ENCODE assay signal across 29 mouse cellular contexts in genomic region chr6:50331477-50331876, GRCm38 (mm10).
DNase-seq lines count a peak whose midpoint lies in the region; ATAC-seq and TF ChIP-seq lines count a peak whose summit lies in the region.
"Had no signal": no experiment of that assay in that cellular context is flagged by ENCODE, and none has a peak within 500 bp of the region (broad histone marks: within the 10 kb centered on the region; RNA-seq: fewer than 3 reads in every experiment).

No protein-coding gene starts in this region.

- no peaks in the 10 kb centered on the region for H3K27me3 ChIP-seq in thymus, adult 2 months (ENCODE audit: control insufficient read depth, insufficient read depth, low read length)
- H3K27me3 ChIP-seq in forebrain, embryonic 14.5 days (replicated peaks; ENCODE audit: control insufficient read depth, insufficient read depth, low read length), result no peaks in the 10 kb centered on the region
- H3K27me3 ChIP-seq: CH12.LX; embryonic facial prominence, embryonic 12.5 days; embryonic facial prominence, embryonic 15.5 days; forebrain, embryonic 15.5 days; intestine, embryonic 15.5 days; Patski had no signal

- H3K4me2 ChIP-seq in forebrain, embryonic 14.5 days (ENCODE audit: low read length), result no peak overlapping the region
- H3K4me2 ChIP-seq: embryonic facial prominence, embryonic 12.5 days; embryonic facial prominence, embryonic 15.5 days; forebrain, embryonic 15.5 days; heart, embryonic 11.5 days; hindbrain, embryonic 14.5 days; intestine, embryonic 15.5 days had no signal

- H3K4me3 ChIP-seq in thymus, adult 2 months (ENCODE audit: control insufficient read depth, insufficient read depth, low read length), result no peak overlapping the region
- no peak overlapping the region for H3K4me3 ChIP-seq in forebrain, embryonic 14.5 days (ENCODE audit: low read depth, low read length)
- H3K4me3 ChIP-seq: embryonic facial prominence, embryonic 12.5 days; embryonic facial prominence, embryonic 15.5 days; forebrain, embryonic 15.5 days; intestine, embryonic 15.5 days had no signal

- 30% methylated on average over 2 of the region's 2 CpGs for WGBS in thymus, adult 2 months
- WGBS in forebrain, embryonic 14.5 days, result 89% methylated on average over 2 of the region's 2 CpGs

- H3K4me1 ChIP-seq in thymus, adult 2 months (replicated peaks; ENCODE audit: control insufficient read depth, insufficient read depth, low read length), result peaks cover 11% of the 10 kb centered on the region; the same call in 1 of the 2 replicates
- H3K4me1 ChIP-seq in forebrain, embryonic 14.5 days (ENCODE audit: control insufficient read depth, insufficient read depth, low read length), result no peaks in the 10 kb centered on the region
- H3K4me1 ChIP-seq: embryonic facial prominence, embryonic 12.5 days; forebrain, embryonic 15.5 days had no signal

- H3K27ac ChIP-seq in thymus, adult 2 months (ENCODE audit: control insufficient read depth, insufficient read depth, low read length), result peak overlapping the region; percentile 26; the same call in 1 of the 2 replicates
- no peak overlapping the region for H3K27ac ChIP-seq in forebrain, embryonic 14.5 days (ENCODE audit: low read depth, low read length)
- H3K27ac ChIP-seq: embryonic facial prominence, embryonic 12.5 days; embryonic facial prominence, embryonic 15.5 days; forebrain, embryonic 15.5 days; hindbrain, embryonic 14.5 days; hindbrain, postnatal 0 days; intestine, embryonic 15.5 days had no signal

- no peak for TF ChIP-seq POLR2A in thymus, adult 2 months (IDR thresholded peaks at IDR 0.05; ENCODE audit: control insufficient read depth, extremely low read depth, insufficient read depth, low read length, poor library complexity)

- H3K36me3 ChIP-seq in thymus, adult 2 months (ENCODE audit: control insufficient read depth, insufficient read depth, low read length), result no peaks in the 10 kb centered on the region
- H3K36me3 ChIP-seq in forebrain, embryonic 14.5 days (ENCODE audit: control insufficient read depth, insufficient read depth, low read length), result no peaks in the 10 kb centered on the region
- H3K36me3 ChIP-seq: embryonic facial prominence, embryonic 12.5 days; embryonic facial prominence, embryonic 15.5 days; forebrain, embryonic 15.5 days; G1E; intestine, embryonic 15.5 days had no signal

- peak; percentile 21 for ATAC-seq in activated CD4-positive, CD25-positive, alpha-beta regulatory T cell, adult 4 months
- peak; percentile 32 for ATAC-seq in inflammation-experienced regulatory T-cells, adult 6 months
- no peak for ATAC-seq in forebrain, embryonic 14.5 days
- ATAC-seq: forebrain, embryonic 15.5 days; hindbrain, postnatal 0 days; intestine, embryonic 15.5 days; Patski had no signal

- no peak overlapping the region for H3K9ac ChIP-seq in forebrain, embryonic 14.5 days (ENCODE audit: low read length)
- H3K9ac ChIP-seq: embryonic facial prominence, embryonic 12.5 days; embryonic facial prominence, embryonic 15.5 days; forebrain, embryonic 15.5 days; hindbrain, embryonic 14.5 days; intestine, embryonic 15.5 days had no signal

- H3K9me3 ChIP-seq in forebrain, embryonic 14.5 days (replicated peaks; ENCODE audit: control insufficient read depth, low read length), result no peaks in the 10 kb centered on the region
- H3K9me3 ChIP-seq: embryonic facial prominence, embryonic 12.5 days; embryonic facial prominence, embryonic 15.5 days; forebrain, embryonic 15.5 days; G1E; intestine, embryonic 15.5 days had no signal

- DNase-seq in thymus, adult 2 months, result no peak
- DNase-seq in thymus, postnatal 10 days (ENCODE audit: low spot score in 2 of 2), result no peak
- peak; percentile 15 for DNase-seq in CD4-positive helper T cell, adult 2 months (ENCODE audit: low read depth, low spot score)
- DNase-seq in adrenal gland, adult 2 months, result no peak
- no peak for DNase-seq in cerebellum, adult 11-12 months
- no peak for DNase-seq in forebrain, embryonic 14.5 days (ENCODE audit: low spot score)
- DNase-seq: adrenal gland, postnatal 10 days; adrenal gland, postnatal 36 days; cerebellum, adult 2 months; cerebellum, adult 9-11 months; cerebellum, postnatal 25 days; gastrocnemius, postnatal 10 days; gastrocnemius, postnatal 36 days; heart, adult 11 months; heart, postnatal 10 days; heart, postnatal 36 days; kidney, adult 11 months had no signal

- TF ChIP-seq CTCF in thymus, adult 2 months (IDR thresholded peaks at IDR 0.05; ENCODE audit: borderline replicate concordance, control insufficient read depth, extremely low read depth, insufficient read depth, low read length, poor library complexity), result no peak
